Mouse (Mus musculus): ENCODE measurements around the gene Dtx4.

Dtx4 gene

DNA sequence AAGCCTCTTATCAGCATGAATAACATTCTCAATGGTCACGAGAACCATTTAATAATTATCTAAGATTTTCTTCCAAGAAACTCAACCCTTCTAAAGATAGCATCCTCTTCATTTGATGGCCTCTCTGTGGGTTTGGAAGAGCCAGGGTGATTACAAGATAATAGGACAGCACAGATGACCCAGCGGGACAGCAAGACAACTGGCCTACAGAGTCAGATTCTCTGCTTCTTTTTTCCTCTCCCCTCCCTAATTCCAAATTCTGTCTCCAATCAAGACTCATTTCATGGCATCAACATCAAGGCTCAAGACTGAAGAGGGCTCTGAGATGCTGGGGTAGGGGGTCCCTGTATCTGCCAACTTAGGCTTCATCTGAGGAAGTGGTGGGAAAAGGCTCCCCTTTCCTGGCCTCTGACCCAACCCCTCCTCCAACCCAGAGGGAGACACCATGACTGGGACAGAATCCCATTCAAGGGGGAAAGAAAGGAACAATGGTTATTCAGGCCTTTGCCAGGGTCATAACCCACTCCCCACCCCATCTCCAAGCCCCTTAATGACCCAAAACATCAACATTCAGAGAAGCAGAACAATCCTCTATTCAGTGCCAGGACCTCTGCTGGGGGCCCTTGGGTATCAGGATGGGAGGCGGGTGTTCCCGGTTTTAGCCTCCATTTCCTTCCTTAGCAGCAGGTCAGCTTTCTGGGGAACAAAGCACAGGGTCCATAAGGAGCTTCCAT lies 7.6 kb downstream of the Dtx4 start:
- DNase-seq (ENCODE audit: low spot score), result no peak

DNA sequence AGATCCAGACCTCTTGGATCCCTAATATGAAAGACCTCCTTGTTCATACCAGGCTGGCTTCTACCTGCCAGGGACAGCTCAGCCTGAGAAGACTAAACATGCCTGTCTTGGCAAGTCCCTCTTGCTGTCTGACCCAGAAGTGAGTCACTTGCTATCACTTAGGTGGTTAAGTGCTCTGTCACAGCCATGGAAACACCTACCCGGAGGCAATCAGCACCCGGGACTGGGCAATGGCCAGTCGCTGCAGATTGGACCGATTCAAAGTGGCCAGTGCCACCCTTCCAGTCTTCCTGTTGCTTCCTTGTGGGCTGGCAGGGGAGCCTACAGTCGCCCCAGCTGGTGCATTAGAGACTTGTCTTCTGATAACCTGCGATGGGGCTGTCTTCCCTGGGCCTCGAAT lies 9.6 kb downstream of the Dtx4 start:
- DNase-seq (ENCODE audit: low spot score), result no peak

DNA sequence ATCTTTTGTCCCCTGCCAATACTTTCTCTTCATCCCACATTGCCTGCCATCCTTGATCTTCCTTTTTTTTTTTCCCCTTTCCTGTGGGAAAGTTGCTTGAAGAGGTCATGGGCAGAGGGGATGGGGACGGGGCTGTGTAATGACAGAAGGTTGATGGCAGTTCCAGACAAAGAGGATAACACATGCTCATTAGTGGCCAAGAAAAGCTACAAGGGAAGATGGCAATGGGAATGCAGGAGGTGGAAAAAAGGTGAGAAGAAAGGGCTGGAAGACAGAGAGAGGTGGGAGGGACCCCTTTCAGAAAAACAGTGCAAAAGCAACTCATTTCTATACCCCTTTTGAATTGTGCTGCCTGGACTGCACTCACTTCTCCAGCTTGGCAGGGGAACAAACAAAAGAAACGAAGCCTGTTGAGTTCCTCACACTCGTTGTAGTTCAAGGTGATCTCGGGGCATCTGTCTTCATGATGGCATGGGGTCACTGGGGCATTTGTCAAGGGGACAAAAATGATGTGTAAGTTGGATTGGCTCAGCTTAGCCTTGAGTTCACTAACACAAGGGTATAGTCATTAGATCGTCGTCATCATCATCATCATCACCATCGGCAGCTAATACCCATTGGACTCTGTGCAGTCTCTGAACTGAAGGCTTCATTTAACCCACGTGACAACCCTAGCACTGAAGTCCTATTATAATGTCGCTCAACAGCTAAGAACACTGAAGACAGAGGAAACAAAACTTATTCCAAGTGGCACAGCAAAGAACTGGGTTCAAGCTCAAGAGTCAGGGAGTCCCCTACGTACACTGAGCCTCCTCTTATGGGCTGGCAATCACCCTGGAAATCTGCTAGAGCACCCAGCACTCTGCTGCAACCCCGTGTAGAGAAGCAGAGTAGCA lies 11.3 kb downstream of the Dtx4 start:
- peak; percentile 30 for DNase-seq (ENCODE audit: low spot score)

DNA sequence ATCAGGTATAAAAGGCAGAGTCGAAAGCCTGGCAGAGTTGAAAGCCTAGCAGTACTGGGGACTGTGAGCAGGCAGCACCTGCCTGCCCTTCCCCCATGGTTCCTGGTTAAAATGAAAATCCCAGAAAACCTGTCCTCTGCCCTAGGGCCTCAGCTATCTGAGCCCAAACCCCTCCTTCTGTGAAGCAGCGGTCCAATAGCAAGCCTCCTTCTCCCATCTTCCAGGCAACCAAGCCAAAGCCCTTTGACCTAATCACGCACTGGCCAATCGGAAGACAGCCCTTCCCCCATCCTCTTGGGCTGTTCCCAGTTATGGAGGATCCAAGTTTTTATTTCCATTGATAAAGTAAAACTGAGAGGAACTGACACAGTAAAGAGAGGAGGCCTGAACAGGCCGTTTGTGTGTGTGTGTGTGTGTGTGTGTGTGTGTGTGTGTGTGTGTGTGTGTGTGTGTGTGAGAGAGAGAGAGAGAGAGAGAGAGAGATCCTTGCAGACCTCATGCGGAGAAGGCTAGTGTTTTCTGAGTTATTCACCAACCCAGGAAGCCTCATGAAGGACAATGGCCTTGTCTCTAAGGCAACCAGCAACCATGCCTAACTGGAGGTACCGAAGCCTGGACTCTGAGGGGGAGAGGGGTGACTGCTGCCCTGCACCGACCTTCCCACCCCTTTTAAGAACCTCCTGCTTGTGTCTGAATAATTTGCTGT lies 12.1 kb downstream of the Dtx4 start:
- DNase-seq (ENCODE audit: low spot score), result peak; percentile 68

DNA sequence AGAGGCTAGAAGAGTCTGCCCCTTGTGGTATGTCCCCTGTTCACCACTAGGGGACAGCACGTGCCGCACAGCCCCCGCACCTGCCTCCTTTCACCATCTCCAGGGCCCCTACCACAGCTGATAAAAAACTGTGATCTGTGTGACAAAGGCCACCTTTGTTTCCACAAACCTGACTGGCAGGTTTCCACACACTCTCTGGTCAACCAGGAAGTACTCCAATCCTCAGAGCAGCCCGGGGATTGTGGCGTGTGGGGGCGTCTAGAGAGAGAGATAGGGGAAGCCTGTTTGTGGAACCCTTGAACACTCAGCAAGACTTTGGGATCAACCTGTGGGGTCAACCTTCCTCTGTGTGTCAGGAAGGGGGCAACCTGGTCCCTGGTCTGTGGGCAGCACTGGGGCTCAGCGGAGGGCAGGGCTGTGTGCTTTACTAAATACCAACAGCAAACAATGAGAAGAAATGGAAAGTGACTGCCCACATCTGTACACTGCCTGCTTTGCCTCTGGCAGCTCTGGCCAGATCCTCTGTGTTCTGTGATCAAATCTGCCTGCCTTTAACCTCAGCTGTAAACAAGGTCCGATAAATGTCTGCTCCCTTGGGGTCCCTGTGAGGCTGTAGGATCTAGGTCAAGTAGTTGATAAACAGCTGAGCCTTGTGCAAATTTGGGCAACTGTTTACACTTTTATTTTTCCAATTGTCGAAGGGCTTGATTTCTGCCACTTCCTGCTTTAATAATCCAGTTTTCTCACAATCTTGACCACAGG lies 12.9 kb downstream of the Dtx4 start:
- peak; percentile 77 for DNase-seq (ENCODE audit: low spot score)

DNA sequence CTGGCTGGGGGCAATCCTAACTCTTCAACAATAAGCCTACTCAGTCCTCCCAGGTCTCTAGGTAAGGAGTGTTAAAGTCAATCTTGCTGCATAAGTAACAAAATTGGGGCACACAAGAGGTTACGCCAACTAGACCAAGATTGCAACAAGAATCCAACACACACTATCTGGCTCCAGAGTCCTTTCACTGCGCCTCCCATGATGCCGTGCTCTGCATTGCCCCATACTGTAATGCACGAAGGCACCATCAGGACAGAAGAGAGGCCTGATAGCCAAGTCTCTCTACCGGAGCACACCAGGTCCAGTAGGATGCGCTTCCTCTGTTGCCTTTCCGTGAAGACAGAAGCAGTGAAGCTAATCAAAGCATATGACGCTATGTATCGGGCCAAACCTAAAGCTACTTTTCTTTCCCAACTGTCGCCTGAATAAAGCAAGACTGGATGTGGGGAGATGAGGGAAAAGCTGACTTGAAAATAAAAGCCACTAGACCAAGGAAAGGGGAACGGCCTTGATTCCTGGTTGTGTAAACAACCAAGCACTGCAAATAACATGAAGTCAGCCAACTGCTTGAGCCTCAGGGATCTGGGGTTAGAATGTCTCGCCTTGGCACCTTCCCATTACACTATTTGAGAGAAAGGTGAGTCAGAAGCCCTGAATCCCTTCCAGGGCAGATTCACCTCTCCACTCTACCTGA lies 13.6 kb downstream of the Dtx4 start:
- DNase-seq (ENCODE audit: low spot score), result no peak

DNA sequence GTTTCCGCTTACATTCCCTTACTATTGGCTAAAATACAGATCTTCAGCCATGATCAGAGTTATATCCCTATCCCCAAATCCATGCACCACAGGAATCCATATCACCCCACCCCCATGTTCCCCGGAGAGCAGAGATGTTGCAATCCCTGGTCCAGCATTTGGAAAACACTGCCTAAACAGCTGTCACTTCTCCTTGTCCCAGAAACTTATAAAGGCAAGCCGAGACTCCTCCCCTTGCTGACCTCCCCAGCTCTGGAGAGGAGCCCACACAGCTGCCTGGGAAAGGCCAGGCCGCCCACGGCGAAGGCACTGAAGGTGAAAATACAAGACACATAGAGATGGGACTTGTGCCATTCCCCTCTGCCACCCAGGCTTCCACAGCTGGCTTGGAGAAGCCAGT lies 14.4 kb downstream of the Dtx4 start:
- peak; percentile 82 for DNase-seq (ENCODE audit: low spot score)

DNA sequence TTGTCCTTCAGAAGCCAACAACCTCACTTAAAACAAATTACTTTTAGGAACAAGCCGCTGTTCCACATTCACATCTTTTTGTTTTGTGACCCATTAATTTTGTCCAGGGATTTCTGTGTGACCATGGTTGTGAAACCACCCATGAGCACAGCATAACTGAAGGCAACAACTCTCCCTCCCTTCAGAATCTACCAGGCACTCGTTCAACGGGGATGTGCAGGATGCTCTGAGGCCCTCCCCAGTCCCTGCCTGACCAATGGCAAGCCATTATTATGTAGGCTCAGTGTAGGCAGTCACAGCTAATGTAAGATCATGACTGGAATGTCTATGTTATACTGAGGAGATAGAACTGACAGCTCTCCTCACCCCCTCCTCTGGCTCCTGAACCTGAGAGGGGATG lies 15.6 kb downstream of the Dtx4 start:
- no peak for DNase-seq (ENCODE audit: low spot score)

DNA sequence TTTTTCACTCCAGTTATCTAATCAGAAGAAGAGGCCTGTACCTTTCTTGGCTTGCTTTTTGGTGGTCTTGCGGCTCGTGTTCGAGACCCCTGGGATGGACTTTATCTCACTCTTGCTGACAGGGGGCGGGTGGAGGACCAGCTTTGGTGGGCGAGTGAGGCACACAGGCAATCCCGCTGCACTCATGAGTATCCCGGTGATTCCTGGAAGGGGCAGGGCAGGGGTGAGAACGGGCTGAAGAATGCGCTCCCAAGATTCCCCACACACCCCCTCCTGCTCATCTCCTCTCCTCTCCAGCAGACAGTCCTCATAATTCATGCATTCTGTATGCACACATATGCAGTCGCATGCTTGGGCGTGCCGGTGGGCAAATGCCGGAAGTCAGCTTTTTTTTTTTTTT lies 16.0 kb downstream of the Dtx4 start:
- DNase-seq (ENCODE audit: low spot score), result no peak

DNA sequence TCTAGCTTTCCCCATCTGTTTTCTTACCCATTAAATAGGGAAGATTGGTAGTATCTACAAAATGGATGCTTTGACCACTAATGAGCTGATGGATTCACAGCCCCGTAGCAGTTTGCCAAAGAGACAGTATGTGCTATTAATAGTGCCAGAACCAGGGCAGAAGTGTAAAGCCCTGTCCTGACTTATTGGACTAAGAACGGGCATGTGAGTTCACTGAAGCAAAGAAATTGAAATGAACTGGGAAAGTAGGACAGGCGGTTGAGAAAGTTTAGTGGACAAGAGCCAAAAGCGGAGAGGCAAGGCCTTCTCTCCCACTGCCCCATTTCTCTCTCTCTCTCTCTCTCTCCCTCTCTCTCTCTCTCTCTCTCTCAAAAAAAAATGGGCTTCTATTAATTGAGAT lies 17.0 kb downstream of the Dtx4 start:
- DNase-seq (ENCODE audit: low spot score), result no peak

DNA sequence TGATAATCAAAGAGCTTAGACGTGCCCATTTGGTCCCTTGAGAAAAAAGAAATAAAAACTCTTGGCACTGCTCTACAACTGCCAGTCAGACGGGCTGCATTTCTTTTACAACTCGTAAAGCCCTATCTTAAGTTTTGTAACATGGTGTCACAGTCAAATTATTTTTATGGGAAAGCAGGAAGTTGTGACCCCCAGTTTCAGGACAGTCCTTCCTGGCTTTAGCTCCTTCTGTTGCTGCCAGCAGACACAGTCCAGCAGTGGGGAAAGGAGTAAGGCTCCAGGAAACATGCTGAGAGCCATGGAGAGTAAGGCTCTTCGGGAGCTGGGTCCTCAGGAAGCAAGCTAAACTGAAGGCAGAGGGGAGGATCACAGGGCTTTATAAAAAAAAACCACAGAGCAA lies 17.5 kb downstream of the Dtx4 start:
- no peak for DNase-seq (ENCODE audit: low spot score)

DNA sequence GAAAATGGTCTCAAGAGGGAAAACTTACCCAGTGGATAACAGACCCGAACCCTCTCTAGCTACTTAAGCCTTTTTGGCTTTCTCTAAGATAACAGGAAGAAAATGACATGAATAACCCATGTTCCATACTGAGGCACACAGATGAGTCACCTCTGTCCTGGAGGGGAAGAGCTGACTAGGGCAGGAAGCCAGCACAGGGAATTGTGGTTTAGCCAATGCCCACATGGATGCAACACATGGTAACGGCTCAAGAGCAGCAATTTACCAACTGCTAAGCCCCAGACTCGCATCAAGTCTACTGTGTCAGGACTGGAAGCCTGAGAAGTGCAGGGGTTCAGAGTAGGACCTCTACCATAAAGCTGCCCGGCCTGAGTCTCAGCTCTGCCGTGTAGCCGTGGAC lies 22.9 kb downstream of the Dtx4 start:
- DNase-seq (ENCODE audit: low spot score), result no peak

DNA sequence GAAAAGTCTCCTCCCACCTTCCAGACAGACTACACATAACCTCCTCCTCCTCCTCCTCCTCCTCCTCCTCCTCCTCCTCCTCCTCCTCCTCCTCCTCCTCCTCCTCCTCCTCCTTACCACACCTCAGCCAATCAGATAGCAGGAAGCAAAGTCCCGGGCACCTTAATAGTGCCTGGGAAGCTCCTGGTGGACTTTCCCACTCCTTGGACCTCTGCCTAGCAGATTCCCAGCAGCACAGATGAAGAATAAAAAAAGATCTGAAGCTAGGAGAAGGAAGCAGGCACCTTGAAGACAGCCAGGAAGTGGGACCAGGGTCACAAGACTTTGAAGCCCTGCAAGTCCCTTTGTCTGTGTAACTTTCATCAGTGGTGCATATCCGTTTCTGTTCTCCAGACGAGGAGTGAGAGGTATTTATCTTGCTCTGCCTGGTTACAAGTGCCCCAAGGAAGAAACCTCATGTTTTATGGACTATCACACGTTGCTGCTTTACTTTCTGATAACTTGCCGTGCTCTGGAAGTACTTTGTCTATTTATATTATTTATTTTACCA lies 24.5 kb downstream of the Dtx4 start:
- DNase-seq (ENCODE audit: low spot score), result no peak

DNA sequence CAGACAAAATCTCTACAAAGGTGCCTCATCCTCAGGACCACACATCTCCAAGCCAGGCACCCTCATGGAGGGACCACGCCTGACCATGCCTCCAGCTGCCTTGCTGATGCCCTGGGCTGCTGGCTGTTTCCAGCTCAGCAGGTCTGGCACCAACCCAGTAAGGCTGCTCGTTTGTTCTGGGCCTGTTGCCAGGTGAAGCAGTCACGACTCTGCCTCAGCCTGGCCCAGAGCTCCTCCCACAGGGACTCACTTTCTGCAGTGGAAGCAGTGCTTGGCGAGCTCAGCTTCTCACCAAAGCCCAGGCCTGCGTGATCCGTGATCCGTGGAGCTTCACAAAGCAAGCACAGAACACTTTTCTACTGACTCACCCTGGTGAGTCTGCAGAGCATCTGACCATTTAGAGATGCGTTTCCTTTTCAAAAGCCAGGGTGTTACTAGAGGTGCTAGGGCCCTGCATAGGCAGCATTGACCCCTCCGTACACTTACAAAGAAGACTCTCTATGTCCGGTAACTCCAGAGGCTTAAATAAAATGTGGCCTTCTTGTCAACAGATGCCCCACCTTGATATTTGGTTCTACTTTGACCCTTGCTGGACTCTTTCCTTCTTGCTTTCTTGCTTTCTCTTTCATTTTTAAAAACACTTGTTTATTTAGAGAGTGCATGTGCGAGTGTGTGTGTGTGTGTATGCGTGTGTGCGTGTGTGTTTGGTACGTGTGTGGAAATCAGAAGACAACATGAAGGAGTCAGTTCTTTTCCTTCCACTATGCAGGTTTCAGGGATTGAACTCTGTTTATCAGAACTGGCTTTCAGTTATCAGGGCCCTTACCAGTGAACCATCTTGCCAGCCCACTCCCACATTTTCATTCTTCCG lies 25.6 kb downstream of the Dtx4 start:
- peak; percentile 95 for DNase-seq (ENCODE audit: low spot score)

DNA sequence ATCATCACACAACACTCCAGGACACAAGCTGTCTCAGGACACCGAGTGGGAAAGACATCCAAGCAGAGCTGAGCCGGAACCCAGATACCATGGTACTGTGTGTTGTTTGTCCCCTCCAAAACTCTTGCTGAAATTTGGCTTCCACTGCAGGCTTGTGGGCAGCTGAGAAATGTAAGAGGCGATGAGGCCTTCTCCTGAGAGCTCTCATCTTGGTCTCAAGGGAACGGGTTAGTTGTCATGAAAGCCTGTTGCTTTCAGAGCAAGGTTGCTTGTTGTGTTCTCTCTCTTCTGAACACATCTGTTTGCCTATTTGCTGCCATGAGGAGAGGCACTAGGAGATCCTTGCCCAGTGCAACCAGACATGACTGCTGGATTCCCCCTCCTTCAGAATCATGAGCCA lies 27.3 kb downstream of the Dtx4 start:
- peak; percentile 29 for DNase-seq (ENCODE audit: low spot score)

DNA sequence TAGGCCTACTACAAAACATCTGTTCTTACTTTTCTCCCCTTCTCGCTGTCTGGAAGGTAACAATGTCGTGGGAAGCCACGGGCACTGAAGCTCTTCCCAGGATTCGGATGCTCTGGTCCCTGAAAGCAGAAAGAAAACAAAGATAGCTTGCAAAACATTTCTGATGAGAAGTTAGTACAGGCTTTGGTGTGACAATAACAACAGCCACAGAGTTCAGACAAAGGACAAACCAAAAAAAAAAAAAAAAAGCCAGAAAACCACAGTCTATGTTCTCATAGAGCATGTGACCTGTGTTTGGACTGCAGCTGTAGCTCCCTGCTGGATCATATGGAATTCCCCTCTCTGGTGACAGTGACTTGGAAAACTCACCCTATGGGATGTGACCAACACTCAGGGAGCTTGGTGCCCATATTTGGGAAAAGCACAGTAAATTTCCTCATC lies 28.0 kb downstream of the Dtx4 start:
- DNase-seq (ENCODE audit: low spot score), result peak; percentile 25

DNA sequence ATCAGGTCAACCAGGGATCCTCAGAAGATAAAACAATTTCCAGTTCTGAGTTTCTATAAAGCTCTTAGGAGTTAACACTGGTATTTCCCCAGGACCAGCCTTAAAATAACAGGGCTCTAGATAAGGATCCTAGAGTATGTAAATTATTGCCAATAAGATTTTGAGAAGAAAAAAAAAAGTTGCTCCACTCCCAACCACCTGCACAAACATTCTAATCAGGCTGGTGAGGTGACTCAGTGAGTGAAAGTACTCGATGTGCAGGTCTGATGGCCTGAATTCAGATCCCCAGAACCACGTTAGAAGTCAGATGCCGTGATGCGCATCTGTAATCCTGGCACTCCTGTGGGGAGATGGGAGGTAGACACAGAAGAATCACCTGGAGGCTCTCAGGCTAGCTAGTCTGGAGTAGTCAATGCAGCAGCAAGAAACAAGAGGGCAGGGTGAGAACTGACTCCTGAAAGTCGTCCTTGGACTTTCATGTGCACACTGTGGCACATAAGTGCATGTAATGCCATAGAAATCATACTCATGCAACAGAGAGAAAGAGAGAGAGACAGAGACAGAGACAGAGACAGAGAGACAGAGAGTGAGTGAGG lies 28.8 kb downstream of the Dtx4 start:
- peak; percentile 36 for DNase-seq (ENCODE audit: low spot score)

DNA sequence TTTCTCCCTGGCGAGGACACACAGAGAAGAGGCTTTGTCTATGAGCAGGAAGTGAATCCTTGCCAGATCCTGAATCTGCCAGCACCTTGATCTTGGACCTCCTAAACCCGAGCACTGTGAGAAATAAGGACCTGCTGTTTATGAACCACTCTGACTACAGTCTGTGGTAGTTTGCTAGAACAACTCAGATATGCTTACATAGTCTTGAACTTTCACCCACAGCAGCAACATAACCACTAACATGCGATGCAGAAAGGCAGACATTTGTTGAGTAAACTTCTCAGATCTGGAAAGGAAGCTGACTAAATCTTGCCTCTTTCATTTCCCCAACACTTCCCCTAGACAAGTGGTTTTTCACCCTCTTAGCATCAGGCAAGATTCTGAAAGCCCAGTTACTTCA lies 29.4 kb downstream of the Dtx4 start:
- DNase-seq (ENCODE audit: low spot score), result peak; percentile 43

DNA sequence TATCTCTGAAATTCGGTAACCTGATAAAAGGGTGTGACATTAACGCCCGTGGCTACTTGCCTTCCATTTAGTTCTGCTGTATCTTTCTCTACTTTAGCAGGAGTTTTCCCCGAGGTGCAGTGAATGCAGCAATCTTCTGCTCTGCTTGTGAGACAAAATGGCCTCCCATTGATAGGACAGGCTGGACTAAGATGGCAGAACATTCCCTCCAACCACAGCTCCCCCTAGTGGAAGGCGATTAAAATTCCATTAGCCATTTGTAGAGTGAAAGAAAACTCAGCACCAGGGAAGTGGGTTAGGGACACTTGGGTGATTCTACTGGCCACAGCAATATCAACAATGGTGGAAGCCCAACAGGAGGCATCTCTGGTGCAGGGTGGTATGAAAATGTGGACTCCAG lies 33.8 kb downstream of the Dtx4 start:
- peak; percentile 73 for DNase-seq (ENCODE audit: low spot score)

DNA sequence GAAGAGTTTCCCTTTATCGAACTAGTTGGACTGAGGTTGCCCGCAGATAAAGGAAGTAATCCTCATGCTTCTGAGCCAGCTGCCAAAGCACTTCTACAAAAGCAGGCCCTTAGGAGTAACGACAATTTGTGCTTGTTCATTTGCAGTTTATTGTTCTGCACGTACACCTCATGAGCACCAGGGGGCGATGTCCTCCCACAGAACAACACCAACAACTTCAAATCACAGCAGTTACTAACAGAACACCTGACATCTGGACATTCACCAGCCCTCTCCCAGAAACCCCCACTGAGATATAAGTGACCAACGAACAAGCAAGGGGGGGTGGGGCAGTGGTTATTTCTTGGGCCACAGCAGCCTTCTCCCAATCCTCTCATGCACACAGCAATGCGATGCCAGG lies 35.0 kb downstream of the Dtx4 start:
- DNase-seq (ENCODE audit: low spot score), result peak; percentile 73
